Mouse (Mus musculus) spleen, postnatal 10 days (tissue): ENCODE measurements at regions not wholly inside any gene's neighbourhood (a gene's known extent, or its start where the extent isn't known, plus 50 kb on each side); places are given as distances from the start of the nearest gene placed in this dataset.

Source experiments
- DNase-seq, 2 experiments: peaks; one replicate each; pipeline ENCODE4 v3.0.0; 2021 to 2022; ENCODE audit warnings: low spot score in 2 of 2

DNA sequence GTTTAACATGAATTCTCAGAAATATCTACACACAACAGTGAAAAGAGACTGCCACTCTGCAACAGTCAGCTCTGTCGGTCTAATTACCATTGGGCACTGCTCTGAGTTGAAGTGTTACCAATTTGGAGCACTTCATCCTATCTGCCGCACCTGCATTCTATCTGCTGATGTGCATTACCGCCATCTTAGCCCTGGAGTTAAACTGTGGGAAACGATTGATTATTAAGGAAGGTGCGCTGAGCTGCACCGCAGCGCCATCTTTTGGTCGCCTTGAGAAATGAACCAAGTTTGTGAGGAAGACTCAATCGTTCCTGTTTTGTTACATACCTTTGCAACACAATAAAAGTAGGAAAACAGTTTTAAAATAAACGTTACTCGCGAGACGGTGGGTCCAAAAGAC is 110.5 kb downstream of the Rergl start:
- DNase-seq: no peak

DNA sequence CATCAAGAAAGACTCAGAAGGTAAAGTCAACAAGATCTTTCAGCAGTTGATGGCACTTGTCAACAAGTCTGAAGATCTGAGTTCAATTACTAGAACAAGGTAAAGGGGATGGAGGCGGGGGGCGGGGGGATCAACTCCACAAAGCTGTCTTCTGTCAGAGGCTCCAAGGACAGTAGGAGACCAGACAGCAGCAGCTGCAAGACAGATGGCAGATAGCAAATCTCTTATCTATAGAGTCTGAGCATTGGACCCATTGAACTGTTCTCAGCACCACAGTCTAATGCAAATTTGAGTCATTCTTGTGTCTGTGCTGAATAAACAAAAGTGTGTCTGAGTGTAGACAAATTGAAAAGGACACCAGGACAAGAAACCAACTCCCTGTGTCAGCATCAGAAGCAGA is 150.8 kb downstream of the Rergl start:
- DNase-seq: no peak

DNA sequence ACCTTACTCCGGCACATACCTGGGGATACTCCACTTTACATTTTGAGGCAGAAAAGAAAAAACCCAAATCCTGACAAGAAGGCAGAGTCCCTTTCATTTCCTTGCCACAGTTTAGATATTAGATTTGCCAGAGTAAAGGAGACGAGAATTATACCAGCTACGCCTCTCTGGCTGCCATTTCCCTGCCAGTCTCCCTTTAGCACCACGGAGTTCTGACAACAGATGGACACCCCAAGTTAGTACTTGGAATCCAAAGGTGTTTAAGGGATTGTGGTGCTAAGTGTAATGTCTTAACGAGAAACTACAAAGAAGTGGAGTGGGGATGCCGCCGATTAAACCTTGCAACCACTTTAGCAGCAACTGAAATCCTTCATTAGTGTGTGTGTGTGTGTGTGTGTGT is 176.6 kb downstream of the Rergl start:
- DNase-seq: no peak

- no peak for DNase-seq
Measured at GRCm38 (mm10) chr6:139307651-139308050, 194.1 kb downstream of the Rergl start.

DNA sequence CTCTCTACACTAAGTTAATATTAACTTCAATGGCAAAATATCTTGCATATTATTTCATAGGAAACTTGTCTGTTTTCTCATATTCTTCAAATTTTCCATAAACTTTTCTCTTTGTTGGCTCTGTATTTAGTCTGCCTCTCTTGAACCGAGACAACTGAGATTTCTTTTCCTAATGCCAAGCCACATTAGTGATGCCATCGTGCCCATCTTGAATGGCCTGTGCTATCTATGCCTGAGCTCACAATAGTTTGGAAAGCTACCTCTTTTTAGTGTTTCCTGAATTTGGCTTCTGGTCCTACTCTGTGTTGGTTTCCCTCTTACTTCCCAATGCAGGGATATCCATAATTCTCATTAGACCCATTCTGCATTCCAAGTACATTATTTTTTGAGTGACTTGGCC is 197.5 kb downstream of the Rergl start:
- no peak for DNase-seq

DNA sequence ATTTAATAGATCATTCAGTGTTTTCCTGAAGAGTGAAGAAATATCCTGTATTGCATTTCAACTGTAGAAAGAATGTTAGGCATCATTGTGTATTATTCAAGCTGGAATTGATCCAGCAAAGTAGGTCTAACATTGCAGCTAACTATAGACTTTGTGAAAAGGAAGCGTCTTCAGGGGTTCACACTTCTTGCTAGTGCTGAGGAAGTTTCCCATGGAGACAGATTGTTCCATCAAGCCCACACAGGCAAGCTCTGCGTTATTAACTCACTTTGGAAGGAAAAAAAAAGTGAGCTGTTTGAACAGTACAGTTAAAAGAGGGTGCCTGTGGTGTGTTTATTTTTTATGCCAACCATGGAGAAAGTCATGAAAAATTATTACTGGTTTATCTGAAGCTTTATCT is 206.1 kb downstream of the Rergl start:
- DNase-seq: no peak

DNA sequence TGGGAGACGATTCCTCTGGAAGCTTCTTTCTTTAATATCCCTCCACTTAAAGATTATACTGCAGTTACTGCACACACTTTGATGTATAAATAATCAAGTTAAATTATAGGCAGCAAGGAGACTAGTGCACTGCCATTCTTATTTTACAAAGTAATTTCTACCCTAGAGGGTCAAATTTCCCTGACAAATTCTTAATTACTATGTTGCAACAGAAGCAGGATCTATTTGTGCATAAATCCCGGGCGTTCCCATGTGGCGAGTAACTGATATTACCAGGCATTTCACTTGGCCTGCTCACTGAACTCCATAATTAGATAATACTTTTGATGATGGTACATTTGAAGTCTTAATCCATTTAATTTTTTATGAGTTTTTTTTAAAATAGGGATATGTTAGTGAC is 222.7 kb downstream of the Rergl start:
- no peak for DNase-seq

- DNase-seq: no peak
Measured at GRCm38 (mm10) chr6:139275512-139275911, 226.3 kb downstream of the Rergl start.

- DNase-seq: no peak
Measured at GRCm38 (mm10) chr6:139253704-139254103, 248.1 kb downstream of the Rergl start.

GRCm38 (mm10) chr6:139248920-139249547 is 252.7 kb downstream of the Rergl start:
- peak in 1 of 2 experiments; percentile 20 for DNase-seq

- DNase-seq: no peak
Measured at GRCm38 (mm10) chr6:139226127-139226526, 275.6 kb downstream of the Rergl start.

GRCm38 (mm10) chr6:139214488-139214887 is 287.3 kb downstream of the Rergl start:
- no peak for DNase-seq

DNA sequence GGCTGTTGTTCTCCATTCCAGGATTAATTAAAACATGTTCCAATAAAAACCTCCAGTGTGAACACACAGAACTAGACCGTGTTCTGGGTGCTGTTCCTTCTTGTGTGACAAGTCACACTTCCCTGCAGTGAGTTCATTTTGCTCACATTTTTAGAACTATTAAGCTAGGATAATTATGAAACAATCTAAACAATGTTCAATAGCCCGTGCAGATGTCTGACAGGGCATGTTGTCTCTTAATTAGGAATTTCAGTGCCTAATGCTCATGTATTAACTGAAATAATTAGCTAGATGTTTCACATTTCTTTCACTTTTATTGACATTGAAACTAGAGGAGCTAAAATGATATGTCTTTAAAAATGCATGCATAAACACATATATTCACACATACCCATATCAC is 291.5 kb downstream of the Rergl start:
- DNase-seq: no peak

- no peak for DNase-seq
Measured at GRCm38 (mm10) chr6:139198601-139199000, 303.2 kb downstream of the Rergl start.

GRCm38 (mm10) chr6:139186431-139186830 is 315.3 kb downstream of the Rergl start:
- no peak for DNase-seq

GRCm38 (mm10) chr6:139160352-139160751 is 341.4 kb downstream of the Rergl start:
- DNase-seq: no peak

- no peak for DNase-seq
Measured at GRCm38 (mm10) chr6:139159741-139160140, 342.0 kb downstream of the Rergl start.

DNA sequence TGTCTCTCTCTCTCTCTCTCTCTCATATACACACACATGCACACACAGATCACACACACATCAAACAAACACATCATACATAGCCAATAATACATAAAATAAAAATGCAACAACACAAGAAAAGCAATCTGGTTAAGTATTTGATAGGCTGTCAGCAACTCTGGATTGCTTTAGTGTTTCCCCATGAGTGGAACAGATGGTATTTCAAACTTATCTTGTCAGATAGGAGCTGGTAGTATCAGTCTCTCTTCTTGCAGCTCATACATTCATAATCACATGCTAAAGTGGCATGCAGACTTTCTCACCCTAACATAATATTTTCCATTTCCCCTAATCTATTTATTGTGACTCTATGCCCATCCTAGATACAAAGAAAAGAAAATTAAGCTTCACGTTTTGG is 347.0 kb downstream of the Rergl start:
- no peak for DNase-seq

DNA sequence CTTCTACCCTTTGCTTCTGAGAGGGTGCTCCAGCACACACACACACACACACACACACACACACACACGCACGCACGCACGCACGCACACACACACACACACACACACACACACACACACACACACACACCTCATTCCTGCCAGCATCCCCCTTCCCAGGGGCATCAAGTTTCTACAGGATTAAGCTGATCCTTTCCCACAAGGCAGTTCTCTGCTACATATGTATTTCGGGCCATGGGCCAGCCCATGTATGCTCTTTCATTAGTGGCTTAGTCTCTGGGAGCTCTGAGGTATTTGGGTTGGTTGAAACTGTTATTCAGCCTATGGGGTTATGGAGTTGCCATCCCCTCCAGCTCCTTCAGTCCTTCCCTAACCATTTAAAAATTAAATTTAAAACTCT is 366.1 kb downstream of the Rergl start:
- no peak for DNase-seq

GRCm38 (mm10) chr6:139132083-139132679 is 369.6 kb downstream of the Rergl start:
- no peak for DNase-seq

GRCm38 (mm10) chr6:139108263-139108662 is 393.5 kb downstream of the Rergl start:
- no peak for DNase-seq

DNA sequence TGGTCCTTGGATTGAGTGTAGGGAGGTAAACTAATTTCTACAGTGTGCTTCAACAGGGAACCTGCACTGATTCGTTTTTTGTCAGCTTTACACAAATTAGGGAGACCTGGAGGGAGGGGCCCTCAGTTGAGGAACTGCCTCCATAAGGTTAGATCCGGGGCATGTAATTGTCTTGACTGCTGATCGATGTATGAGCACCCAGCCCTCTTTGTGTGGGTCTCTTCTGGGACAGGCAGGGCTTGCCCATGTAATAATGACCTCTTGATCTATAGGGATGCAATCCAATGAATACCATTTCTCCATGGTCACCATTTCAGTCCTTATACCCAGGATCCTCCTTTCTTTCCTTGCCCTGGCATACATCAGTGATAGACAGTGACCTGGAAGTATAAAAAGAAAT is 398.4 kb downstream of the Rergl start:
- no peak for DNase-seq

DNA sequence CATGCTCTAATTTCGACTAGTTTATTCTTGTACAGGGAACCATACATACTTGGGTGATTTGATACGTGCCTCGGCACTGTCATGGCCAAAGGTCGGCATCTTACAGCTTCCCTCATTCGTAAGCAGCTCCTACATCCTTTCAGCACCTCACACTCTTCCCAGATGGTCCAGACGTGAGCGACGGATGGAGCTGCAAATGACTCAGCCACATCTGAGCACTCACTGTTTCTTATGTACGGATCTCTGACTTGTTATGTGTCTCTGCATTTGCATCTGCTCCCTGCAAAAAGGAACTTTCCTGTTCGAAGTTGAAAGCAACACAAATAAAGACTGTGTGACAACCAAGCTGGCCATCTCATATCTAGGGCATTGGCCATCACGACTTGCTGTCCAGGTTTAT is 402.5 kb downstream of the Rergl start:
- no peak for DNase-seq

DNA sequence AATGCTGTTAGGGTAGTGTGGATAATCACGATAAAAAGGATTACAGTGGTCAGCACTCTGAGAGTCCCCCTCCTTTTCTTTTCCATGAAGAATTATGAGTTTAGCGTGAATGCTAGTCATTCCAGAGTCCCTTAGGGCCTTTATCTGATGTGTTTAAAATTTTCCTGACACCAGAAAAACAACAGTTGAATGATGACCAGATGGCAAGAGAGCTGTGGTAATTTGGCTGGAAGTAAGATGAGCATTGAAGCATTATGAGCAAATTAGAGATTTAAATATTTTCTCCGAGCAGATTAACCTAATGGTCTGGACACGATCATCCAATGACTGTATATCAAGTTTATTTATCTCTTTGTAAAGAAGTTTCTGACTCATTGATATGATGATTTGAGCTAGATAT is 417.1 kb upstream of the Igbp1b start:
- DNase-seq: no peak
